Mouse (Mus musculus) kidney, adult 2 months (tissue): ENCODE measurements at regions not wholly inside any gene's neighbourhood (a gene's known extent, or its start where the extent isn't known, plus 50 kb on each side); places are given as distances from the start of the nearest gene placed in this dataset.

Experiments used
- CTCF ChIP-seq: fragments of 200-500 bp; conservative IDR thresholded peaks from 2 replicates; pipeline ENCODE4 v1.5.1; 2011; ENCODE audit warnings: low read depth, mild to moderate bottlenecking, control low read depth, low read length, moderate library complexity, mixed read lengths; ENCODE audit not compliant: insufficient read depth, insufficient read length
- POLR2A ChIP-seq: fragments of 200-500 bp; IDR thresholded peaks from one replicate; pipeline ENCODE4 v1.6.1; 2011; ENCODE audit warnings: low read depth, low read length, control low read depth

DNA sequence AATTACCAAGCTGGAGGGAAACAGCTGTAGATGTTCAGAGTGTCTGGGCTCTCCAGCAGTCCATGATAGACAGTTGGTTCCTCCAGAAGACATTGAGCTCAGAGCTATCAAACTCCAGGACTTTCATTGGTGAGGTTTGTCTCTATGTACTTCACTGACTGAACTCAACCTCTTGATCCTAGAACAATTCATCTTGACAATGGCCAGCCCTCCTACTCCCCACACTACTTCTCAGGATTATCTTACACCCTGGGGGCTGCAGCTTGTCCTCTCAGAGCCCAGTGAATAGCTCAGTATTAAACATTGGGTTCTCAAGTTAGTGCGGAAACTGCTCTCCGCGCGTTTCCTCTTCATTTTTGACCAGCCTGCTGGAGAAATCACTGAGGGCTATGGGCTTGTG is 349.2 kb upstream of the Paip1 start:
- TF ChIP-seq CTCF (no peak), POLR2A (no peak)
